Mouse (Mus musculus) lung, adult 2 months (tissue): ENCODE measurements around the gene Gm4707.

Experiments used
- CTCF ChIP-seq: fragments of 200-500 bp; IDR thresholded peaks from 2 replicates; pipeline ENCODE4 v1.5.1; 2011; ENCODE audit warnings: mild to moderate bottlenecking, low read length, control low read depth; ENCODE audit not compliant: insufficient read depth
- POLR2A ChIP-seq: fragments of 200-500 bp; IDR thresholded peaks from 2 replicates; pipeline ENCODE4 v1.6.1; 2011; ENCODE audit warnings: low read depth, mild to moderate bottlenecking, control low read depth, low read length, borderline replicate concordance; ENCODE audit errors: extremely low read depth

DNA sequence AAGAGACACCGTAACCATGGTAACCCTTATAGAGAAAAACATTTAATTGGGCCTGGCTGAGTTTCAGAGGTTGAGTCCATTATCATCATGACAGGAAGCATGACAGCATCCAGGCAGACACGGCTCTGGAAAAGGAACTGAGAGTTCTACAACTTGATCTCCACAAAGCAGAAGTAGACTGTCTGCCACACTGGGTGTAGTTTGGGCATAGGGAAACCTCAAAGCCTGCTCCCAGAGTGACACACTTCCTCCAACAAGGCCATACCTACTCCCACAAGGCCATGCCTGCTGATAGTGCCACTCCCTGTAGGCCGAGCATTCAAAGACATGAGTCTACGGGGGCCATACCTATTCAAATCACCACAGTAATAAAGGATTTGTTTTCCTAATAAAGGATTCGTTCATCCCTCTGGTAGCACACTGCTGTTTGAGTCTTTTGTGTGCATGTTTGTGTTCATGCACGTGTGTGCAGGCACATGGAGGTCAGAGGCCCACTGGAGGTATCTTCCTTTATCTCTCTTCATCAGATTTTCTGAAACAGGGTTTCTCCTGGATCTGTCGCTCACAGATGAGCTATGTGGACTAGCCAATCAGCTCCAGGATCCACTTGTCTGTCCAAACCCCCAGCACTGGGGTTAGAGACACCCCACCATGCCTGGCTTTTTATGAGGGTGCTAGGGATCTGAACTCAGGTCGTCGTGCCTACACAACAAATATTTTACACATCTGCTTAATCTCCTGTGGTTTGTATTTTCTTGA, 30.2 kb upstream of the Gm4707 start:
- TF ChIP-seq CTCF: no peak
- TF ChIP-seq POLR2A: no peak
